Mouse (Mus musculus) lung, postnatal 0 days (tissue): ENCODE measurements at regions not wholly inside any gene's neighbourhood (a gene's known extent, or its start where the extent isn't known, plus 50 kb on each side); places are given as distances from the start of the nearest gene placed in this dataset.

Experiments used
- ATAC-seq: fragments of 200-750 bp; cut with Nextera tagmentation; 2 replicates; pipeline ENCODE4 v1.8.0; 2017; ENCODE audit warnings: moderate library complexity
- DNase-seq: peaks from one replicate; pipeline ENCODE4 v3.0.0-alpha.2; 2016; ENCODE audit warnings: low spot score
- H3K27ac ChIP-seq: fragments of 300-500 bp; sonication (generic); 2 replicates; pipeline ENCODE4 v1.5.1; 2014; ENCODE audit warnings: antibody characterized with exemption, mild to moderate bottlenecking, low read length, mixed read lengths
- H3K27me3 ChIP-seq: fragments of 300-500 bp; sonication (generic); replicated peaks from 2 replicates; pipeline ENCODE4 v1.6.1; 2014; ENCODE audit warnings: low read length, mixed read lengths; ENCODE audit not compliant: insufficient read depth
- H3K36me3 ChIP-seq: fragments of 300-500 bp; sonication (generic); 2 replicates; pipeline ENCODE4 v1.6.1; 2014; ENCODE audit warnings: low read length, mixed read lengths; ENCODE audit not compliant: insufficient read depth
- H3K4me1 ChIP-seq: fragments of 300-500 bp; sonication (generic); 2 replicates; pipeline ENCODE4 v1.6.1; 2014; ENCODE audit warnings: antibody characterized with exemption, low read depth, low read length, mixed read lengths; ENCODE audit not compliant: insufficient read depth
- H3K4me2 ChIP-seq: fragments of 300-500 bp; sonication (generic); replicated peaks from 2 replicates; pipeline ENCODE4 v1.6.1; 2014; ENCODE audit warnings: low read depth, mild to moderate bottlenecking, low read length, moderate library complexity, mixed read lengths
- H3K4me3 ChIP-seq: fragments of 300-500 bp; sonication (generic); 2 replicates; pipeline ENCODE4 v1.5.1; 2014; ENCODE audit warnings: low read depth, low read length
- H3K9ac ChIP-seq: fragments of 300-500 bp; sonication (generic); replicated peaks from 2 replicates; pipeline ENCODE4 v1.6.1; 2014; ENCODE audit warnings: low read depth, mild to moderate bottlenecking
- H3K9me3 ChIP-seq: fragments of 300-500 bp; sonication (generic); 2 replicates; pipeline ENCODE4 v1.6.1; 2016; ENCODE audit warnings: low read length, mixed read lengths
- CTCF ChIP-seq: IDR thresholded peaks from 2 replicates; pipeline ENCODE4 v1.5.1; 2016; ENCODE audit warnings: antibody characterized with exemption, mild to moderate bottlenecking
- EP300 ChIP-seq: IDR thresholded peaks from 2 replicates; pipeline ENCODE4 v1.6.1; 2016; ENCODE audit warnings: antibody characterized with exemption, mild to moderate bottlenecking, control low read depth
- WGBS: fragments of 180-500 bp; shearing (Covaris S2); extraction: QIAGEN DNeasy Blood & Tissue Kit; methylation state at CpG from one replicate; pipeline ENCODE4 v1.1.7; 2014; 5-methylcytosine and 5-hydroxymethylcytosine counted together

GRCm38 (mm10) chr5:39109526-39109925 lies 232.9 kb upstream of the Clnk start:
- DNase-seq = no peak
- ATAC-seq = no peak
- Histone ChIP-seq H3K27ac (no peak overlapping the region), H3K4me3 (no peak overlapping the region), H3K4me1 (no peaks in the 10 kb centered on the region), H3K9me3 (no peaks in the 10 kb centered on the region), H3K27me3 (no peaks in the 10 kb centered on the region), H3K36me3 (no peaks in the 10 kb centered on the region), H3K4me2 (no peak overlapping the region), H3K9ac (no peak overlapping the region)
- 75% methylated on average over 3 of the region's 3 CpGs for WGBS
- no peak for TF ChIP-seq CTCF
- no peak for TF ChIP-seq EP300

- 28% methylated on average over 5 of the region's 5 CpGs for WGBS
- Histone ChIP-seq H3K4me3 (no peak overlapping the region), H3K27me3 (no peaks in the 10 kb centered on the region), H3K9me3 (no peaks in the 10 kb centered on the region), H3K9ac (no peak overlapping the region), H3K4me1 (no peaks in the 10 kb centered on the region), H3K4me2 (no peak overlapping the region), H3K36me3 (no peaks in the 10 kb centered on the region), H3K27ac (no peak overlapping the region)
- ATAC-seq (no peak), DNase-seq (no peak)
- TF ChIP-seq CTCF = no peak
- no peak for TF ChIP-seq EP300
Measured at GRCm38 (mm10) chr5:39099113-39099512, 222.5 kb upstream of the Clnk start.

GRCm38 (mm10) chr5:39094875-39095274 lies 218.3 kb upstream of the Clnk start:
- Histone ChIP-seq H3K27ac (no peak overlapping the region), H3K4me1 (no peaks in the 10 kb centered on the region), H3K4me2 (no peak overlapping the region), H3K9me3 (no peaks in the 10 kb centered on the region), H3K27me3 (no peaks in the 10 kb centered on the region), H3K4me3 (no peak overlapping the region), H3K36me3 (no peaks in the 10 kb centered on the region), H3K9ac (no peak overlapping the region)
- 77% methylated on average over 3 of the region's 3 CpGs for WGBS
- TF ChIP-seq CTCF (no peak), EP300 (no peak)
- no peak for DNase-seq
- ATAC-seq = no peak

- Histone ChIP-seq H3K9ac (no peak overlapping the region), H3K9me3 (no peaks in the 10 kb centered on the region), H3K27me3 (no peaks in the 10 kb centered on the region), H3K4me2 (no peak overlapping the region), H3K4me3 (no peak overlapping the region), H3K4me1 (no peaks in the 10 kb centered on the region), H3K36me3 (no peaks in the 10 kb centered on the region), H3K27ac (no peak overlapping the region)
- WGBS = 62% methylated on average over 11 of the region's 11 CpGs
- DNase-seq (no peak), ATAC-seq (no peak)
- no peak for TF ChIP-seq CTCF
- TF ChIP-seq EP300 = no peak
Measured at GRCm38 (mm10) chr5:39076555-39077178, 200.1 kb upstream of the Clnk start.

- no peak for DNase-seq
Measured at GRCm38 (mm10) chr5:39069683-39070082, 193.1 kb upstream of the Clnk start.

GRCm38 (mm10) chr5:39063061-39063460 lies 186.4 kb upstream of the Clnk start:
- ATAC-seq = no peak
- H3K4me1 ChIP-seq = no peaks in the 10 kb centered on the region
- no peak overlapping the region for H3K4me3 ChIP-seq
- no peak overlapping the region for H3K27ac ChIP-seq
- H3K9me3 ChIP-seq = no peaks in the 10 kb centered on the region
- no peak overlapping the region for H3K9ac ChIP-seq
- H3K36me3 ChIP-seq = no peaks in the 10 kb centered on the region
- H3K4me2 ChIP-seq = no peak overlapping the region
- no peak for DNase-seq
- TF ChIP-seq EP300 (no peak), CTCF (no peak)
- H3K27me3 ChIP-seq = no peaks in the 10 kb centered on the region
- WGBS = 78% methylated on average over 3 of the region's 3 CpGs

More at GRCm38 (mm10) chr5:39069683-39070082, 193.1 kb upstream of the Clnk start:
- Histone ChIP-seq H3K9me3 (no peaks in the 10 kb centered on the region), H3K4me1 (no peaks in the 10 kb centered on the region), H3K36me3 (no peaks in the 10 kb centered on the region), H3K9ac (no peak overlapping the region), H3K27me3 (no peaks in the 10 kb centered on the region), H3K4me2 (no peak overlapping the region), H3K27ac (no peak overlapping the region), H3K4me3 (no peak overlapping the region)
- TF ChIP-seq CTCF = no peak
- no peak for TF ChIP-seq EP300
- no peak for ATAC-seq
- WGBS = 37% methylated on average over 3 of the region's 3 CpGs
